Mouse (Mus musculus): ENCODE results near the gene Hint1. TPM values are rescaled to one million over a fixed set of nuclear protein-coding genes. Genes with fewer than 3 reads are reported as not detected.

The Hint1 gene
- 793 and 823 TPM in 2 replicates for polyA plus RNA-seq (2015; fragmentation: Nextera tagmentation; extraction: Ambion mirVana)

GRCm38 (mm10) chr11:54866119-54867048, at the start of gene Hint1:
TSS of gene Hint1 (plus strand) at chr11:54866383.
- H3K9me3 ChIP-seq, result no peaks in the 10 kb centered on the region
- ATAC-seq (ENCODE audit: low FRiP score), result peak; percentile 81
- no peaks in the 10 kb centered on the region for H3K27me3 ChIP-seq
- under 1% methylated on average over 71 of the region's 107 CpGs for WGBS
- H3K36me3 ChIP-seq, result peaks cover 23% of the 10 kb centered on the region
- H3K27ac ChIP-seq, result peak within 1 kb of the TSS; percentile 92
- H3K9ac ChIP-seq, result peak within 1 kb of the TSS; percentile 97
- H3K4me1 ChIP-seq (replicated peaks), result peaks cover 42% of the 10 kb centered on the region
- peak within 1 kb of the TSS; percentile 77 for H3K4me2 ChIP-seq
- H3K4me3 ChIP-seq, result peak within 1 kb of the TSS; percentile 89

- ATAC-seq (ENCODE audit: low FRiP score), result no peak
- Histone ChIP-seq H3K9me3 (no peaks in the 10 kb centered on the region), H3K27ac (0 out of 2 replicates have a peak overlapping the region, but pooled peaks have one; percentile 55), H3K27me3 (no peaks in the 10 kb centered on the region), H3K36me3 (no peaks in the 10 kb centered on the region), H3K4me2 (no peak overlapping the region), H3K4me1 (replicated peaks) (peaks cover 34% of the 10 kb centered on the region), H3K4me3 (no peak overlapping the region), H3K9ac (no peak overlapping the region)
- WGBS, result 42% methylated on average over 4 of the region's 4 CpGs
These were observed 48.7 kb upstream of the Hint1 start for GRCm38 (mm10) chr11:54817449-54817848.

GRCm38 (mm10) chr11:54819489-54819888, 46.7 kb upstream of the Hint1 start:
- no peak overlapping the region for H3K9ac ChIP-seq
- ATAC-seq (ENCODE audit: low FRiP score), result no peak

GRCm38 (mm10) chr11:54823467-54823866, 42.7 kb upstream of the Hint1 start:
- 85% methylated on average over 4 of the region's 4 CpGs for WGBS
- Histone ChIP-seq H3K4me2 (no peak overlapping the region), H3K4me1 (replicated peaks) (0 out of 2 replicates have a peak, but pooled peaks cover 11% of the 10 kb centered on the region), H3K27ac (no peak overlapping the region), H3K27me3 (no peaks in the 10 kb centered on the region), H3K9me3 (peaks cover 6% of the 10 kb centered on the region; the same call in 1 of the 2 replicates), H3K4me3 (no peak overlapping the region), H3K36me3 (peaks cover 3% of the 10 kb centered on the region; the same call in 1 of the 2 replicates), H3K9ac (no peak overlapping the region)
- ATAC-seq (ENCODE audit: low FRiP score), result no peak

More at GRCm38 (mm10) chr11:54819489-54819888, 46.7 kb upstream of the Hint1 start:
- 0 out of 2 replicates have a peak, but pooled peaks cover 3% of the 10 kb centered on the region for H3K36me3 ChIP-seq
- no peaks in the 10 kb centered on the region for H3K27me3 ChIP-seq
- H3K27ac ChIP-seq, result no peak overlapping the region
- no peak overlapping the region for H3K4me2 ChIP-seq
- no peak overlapping the region for H3K4me3 ChIP-seq
- peaks cover 22% of the 10 kb centered on the region for H3K4me1 ChIP-seq (replicated peaks)
- 68% methylated on average over 7 of the region's 7 CpGs for WGBS
- H3K9me3 ChIP-seq, result peaks cover 2% of the 10 kb centered on the region; the same call in 1 of the 2 replicates

GRCm38 (mm10) chr11:54825774-54826173, 40.4 kb upstream of the Hint1 start:
- Histone ChIP-seq H3K9me3 (peaks cover 6% of the 10 kb centered on the region; the same call in 1 of the 2 replicates), H3K36me3 (peaks cover 3% of the 10 kb centered on the region; the same call in 1 of the 2 replicates), H3K4me1 (replicated peaks) (0 out of 2 replicates have a peak, but pooled peaks cover under 1% of the 10 kb centered on the region), H3K4me3 (no peak overlapping the region), H3K27ac (no peak overlapping the region), H3K9ac (no peak overlapping the region), H3K4me2 (no peak overlapping the region), H3K27me3 (no peaks in the 10 kb centered on the region)
- no peak for ATAC-seq (ENCODE audit: low FRiP score)
- 83% methylated on average over 4 of the region's 4 CpGs for WGBS

GRCm38 (mm10) chr11:54826819-54827218, 39.4 kb upstream of the Hint1 start:
- H3K9me3 ChIP-seq, result peaks cover 6% of the 10 kb centered on the region; the same call in 1 of the 2 replicates
- H3K4me2 ChIP-seq, result no peak overlapping the region
- no peak for ATAC-seq (ENCODE audit: low FRiP score)
- peaks cover 3% of the 10 kb centered on the region; the same call in 1 of the 2 replicates for H3K36me3 ChIP-seq
- H3K27me3 ChIP-seq, result no peaks in the 10 kb centered on the region
- H3K9ac ChIP-seq, result no peak overlapping the region
- no peak overlapping the region for H3K4me3 ChIP-seq
- 87% methylated on average over 8 of the region's 8 CpGs for WGBS
- no peak overlapping the region for H3K27ac ChIP-seq
- H3K4me1 ChIP-seq (replicated peaks), result no peaks in the 10 kb centered on the region

- H3K27ac ChIP-seq, result no peak overlapping the region
- no peaks in the 10 kb centered on the region for H3K4me1 ChIP-seq (replicated peaks)
- H3K9me3 ChIP-seq, result no peaks in the 10 kb centered on the region
- no peaks in the 10 kb centered on the region for H3K27me3 ChIP-seq
- no peak overlapping the region for H3K9ac ChIP-seq
- H3K36me3 ChIP-seq, result no peaks in the 10 kb centered on the region
- no peak overlapping the region for H3K4me3 ChIP-seq
- ATAC-seq (ENCODE audit: low FRiP score), result no peak
- H3K4me2 ChIP-seq, result no peak overlapping the region
- WGBS, result 96% methylated on average over 4 of the region's 4 CpGs
These were observed 32.4 kb upstream of the Hint1 start for GRCm38 (mm10) chr11:54833833-54834232.

- H3K27ac ChIP-seq, result no peak overlapping the region
- no peaks in the 10 kb centered on the region for H3K27me3 ChIP-seq
- no peaks in the 10 kb centered on the region for H3K9me3 ChIP-seq
- no peak overlapping the region for H3K4me3 ChIP-seq
- no peaks in the 10 kb centered on the region for H3K4me1 ChIP-seq (replicated peaks)
- H3K4me2 ChIP-seq, result no peak overlapping the region
- no peak for ATAC-seq (ENCODE audit: low FRiP score)
- 61% methylated on average over 2 of the region's 2 CpGs for WGBS
- H3K36me3 ChIP-seq, result peaks cover 3% of the 10 kb centered on the region
- no peak overlapping the region for H3K9ac ChIP-seq
These were observed 31.6 kb upstream of the Hint1 start for GRCm38 (mm10) chr11:54834596-54834995.

GRCm38 (mm10) chr11:54836106-54836505, 30.1 kb upstream of the Hint1 start:
- Histone ChIP-seq H3K4me1 (replicated peaks) (no peaks in the 10 kb centered on the region), H3K27me3 (no peaks in the 10 kb centered on the region), H3K36me3 (peaks cover 9% of the 10 kb centered on the region), H3K27ac (no peak overlapping the region), H3K9ac (no peak overlapping the region), H3K4me3 (no peak overlapping the region), H3K9me3 (no peaks in the 10 kb centered on the region), H3K4me2 (no peak overlapping the region)
- 88% methylated on average over 9 of the region's 9 CpGs for WGBS
- no peak for ATAC-seq (ENCODE audit: low FRiP score)

GRCm38 (mm10) chr11:54839696-54840095, 26.5 kb upstream of the Hint1 start:
- 95% methylated on average over 4 of the region's 4 CpGs for WGBS
- Histone ChIP-seq H3K4me1 (replicated peaks) (peaks cover 3% of the 10 kb centered on the region; the same call in 1 of the 2 replicates), H3K4me2 (no peak overlapping the region), H3K27me3 (no peaks in the 10 kb centered on the region), H3K27ac (no peak overlapping the region), H3K4me3 (no peak overlapping the region), H3K9ac (no peak overlapping the region), H3K36me3 (peaks cover 9% of the 10 kb centered on the region), H3K9me3 (no peaks in the 10 kb centered on the region)
- ATAC-seq (ENCODE audit: low FRiP score), result no peak

- Histone ChIP-seq H3K36me3 (peaks cover 9% of the 10 kb centered on the region), H3K27me3 (no peaks in the 10 kb centered on the region), H3K4me2 (no peak overlapping the region), H3K4me1 (replicated peaks) (peaks cover 11% of the 10 kb centered on the region), H3K9me3 (no peaks in the 10 kb centered on the region), H3K27ac (no peak overlapping the region), H3K4me3 (no peak overlapping the region), H3K9ac (no peak overlapping the region)
- ATAC-seq (ENCODE audit: low FRiP score), result no peak
- WGBS, result 95% methylated on average over 11 of the region's 11 CpGs
These were observed 25.3 kb upstream of the Hint1 start for GRCm38 (mm10) chr11:54840891-54841290.

- WGBS, result 41% methylated on average over 9 of the region's 9 CpGs
- ATAC-seq (ENCODE audit: low FRiP score), result no peak
- Histone ChIP-seq H3K4me3 (no peak overlapping the region), H3K4me2 (no peak overlapping the region), H3K36me3 (peaks cover 12% of the 10 kb centered on the region), H3K4me1 (replicated peaks) (peaks cover 18% of the 10 kb centered on the region), H3K9me3 (no peaks in the 10 kb centered on the region), H3K9ac (no peak overlapping the region), H3K27me3 (no peaks in the 10 kb centered on the region), H3K27ac (peak overlapping the region; percentile 48)
These were observed 21.8 kb upstream of the Hint1 start for GRCm38 (mm10) chr11:54844424-54844823.

All from hindbrain, embryonic 13.5 days (tissue).